Mouse (Mus musculus): ENCODE results near the gene Ric1. TPM values are rescaled to one million over a fixed set of nuclear protein-coding genes. Genes with fewer than 3 reads are reported as not detected.

Gene Ric1
- polyA plus RNA-seq, 1 experiment from 2014 or later, result 28.8 TPM

- TF ChIP-seq CTCF (IDR thresholded peaks at IDR 0.05), result no peak
- DNase-seq (ENCODE audit: low read depth, low spot score), result no peak
- H3K27me3 ChIP-seq, result no peaks in the 10 kb centered on the region
- CTCF ChIA-PET, result interaction anchor here (1.2 kb wide), 1 partner anchor 14 kb away, joined by 3 read pairs; no protein-coding TSS in a partner anchor
- POLR2A ChIA-PET, result interaction anchor here (1.2 to 1.4 kb wide), 2 partner anchors 8 to 12 kb away, joined by 3 to 4 read pairs; no protein-coding TSS in a partner anchor
- in situ Hi-C loops (cut with MboI; ENCODE audit: low pct_unique_long_range_greater_than_20kb), result no loop called here
- ATAC-seq, result no peak
Observed at GRCm38 (mm10) chr19:29485257-29485948, 36.7 kb upstream of the Ric1 start.

DNA sequence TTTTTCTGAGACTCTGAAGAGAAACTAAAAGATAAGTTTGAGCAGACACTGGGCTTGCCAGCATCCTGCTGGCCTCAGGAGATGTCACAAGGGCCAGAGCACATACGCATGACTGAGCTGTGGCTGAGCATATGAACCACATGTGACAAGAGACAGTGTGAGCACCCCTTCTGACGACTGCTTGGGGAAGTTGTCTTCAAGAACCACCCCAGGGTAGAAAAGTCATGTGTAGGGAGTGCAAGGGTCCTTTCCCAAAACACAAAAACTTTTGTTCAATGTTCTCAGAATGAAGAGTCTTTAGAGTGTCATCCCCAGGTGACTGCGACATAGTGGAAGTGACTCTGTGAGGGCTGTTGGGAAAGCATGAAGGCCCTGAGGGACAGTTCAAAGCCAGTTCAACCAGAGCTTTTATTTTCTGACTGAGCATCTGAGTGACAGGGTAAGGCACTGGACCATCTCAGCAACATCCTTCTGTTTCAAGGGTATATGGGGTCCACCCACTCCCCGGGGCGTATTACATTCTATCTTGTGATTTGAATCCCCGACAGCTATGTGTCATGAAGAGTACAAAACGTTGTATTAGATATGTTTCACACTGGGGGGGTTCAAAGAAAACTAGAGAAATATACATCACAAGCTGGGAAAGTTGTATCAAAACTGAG, 35.4 kb upstream of the Ric1 start:
- CTCF ChIA-PET, result interaction anchor here (0.8 to 1.2 kb wide), 4 partner anchors 12 to 42 kb away, joined by 3 to 4 read pairs (median 3); no protein-coding TSS in a partner anchor
- no peaks in the 10 kb centered on the region for H3K27me3 ChIP-seq
- in situ Hi-C loops (cut with MboI; ENCODE audit: low pct_unique_long_range_greater_than_20kb), result no loop called here
- TF ChIP-seq CTCF (IDR thresholded peaks at IDR 0.05), result no peak
- DNase-seq (ENCODE audit: low read depth, low spot score) (no peak), ATAC-seq (no peak)
- POLR2A ChIA-PET, result interaction anchor here (0.5 kb wide), 1 partner anchor 180 kb away, joined by 3 read pairs; no protein-coding TSS in a partner anchor

GRCm38 (mm10) chr19:29487326-29488072, 34.6 kb upstream of the Ric1 start:
- ChIA-PET POLR2A (no interaction called here), CTCF (interaction anchor here (1.0 to 1.9 kb wide), 3 partner anchors 10 to 13 kb away, joined by 3 to 6 read pairs (median 4); no protein-coding TSS in a partner anchor)
- in situ Hi-C loops (cut with MboI; ENCODE audit: low pct_unique_long_range_greater_than_20kb), result no loop called here
- DNase-seq (ENCODE audit: low read depth, low spot score), result no peak
- no peaks in the 10 kb centered on the region for H3K27me3 ChIP-seq
- TF ChIP-seq CTCF (IDR thresholded peaks at IDR 0.05), result no peak
- no peak for ATAC-seq

- in situ Hi-C loops (cut with MboI; ENCODE audit: low pct_unique_long_range_greater_than_20kb), result no loop called here
- TF ChIP-seq CTCF (IDR thresholded peaks at IDR 0.05), result no peak
- ChIA-PET CTCF (interaction anchor here (1.0 to 1.9 kb wide), 2 partner anchors 9 to 13 kb away, joined by 3 to 6 read pairs; no protein-coding TSS in a partner anchor), POLR2A (interaction anchor here (0.7 kb wide), 1 partner anchor 121 kb away, joined by 4 read pairs; no protein-coding TSS in a partner anchor)
- DNase-seq (ENCODE audit: low read depth, low spot score) (no peak), ATAC-seq (no peak)
- no peaks in the 10 kb centered on the region for H3K27me3 ChIP-seq
Observed at GRCm38 (mm10) chr19:29488073-29488390, 34.0 kb upstream of the Ric1 start.

DNA sequence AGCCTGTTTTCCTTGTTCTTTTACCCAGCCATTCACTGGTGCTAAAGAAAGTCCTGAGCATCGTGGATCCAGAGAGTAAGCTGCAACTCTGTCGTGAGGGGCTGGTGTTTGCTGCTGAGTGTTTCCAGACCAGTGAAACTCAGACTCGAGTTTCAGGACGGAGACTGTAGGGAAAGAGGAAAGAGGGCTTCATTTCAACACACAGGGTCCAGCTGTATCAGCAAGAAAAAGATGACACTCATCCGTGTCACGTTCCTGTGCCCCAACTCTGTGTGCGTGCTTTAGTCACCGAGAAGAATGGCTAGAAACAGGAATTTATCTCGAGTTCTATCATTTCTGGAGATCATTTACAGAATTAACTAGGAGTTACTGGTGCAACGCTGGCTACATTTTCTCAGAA, 33.7 kb upstream of the Ric1 start:
- in situ Hi-C loops (cut with MboI; ENCODE audit: low pct_unique_long_range_greater_than_20kb), result no loop called here
- DNase-seq (ENCODE audit: low read depth, low spot score) (no peak), ATAC-seq (no peak)
- H3K27me3 ChIP-seq, result no peaks in the 10 kb centered on the region
- ChIA-PET POLR2A (interaction anchor here (0.7 to 1.5 kb wide), 2 partner anchors 19 to 122 kb away, joined by 4 read pairs; no protein-coding TSS in a partner anchor), CTCF (interaction anchor here (1.1 to 1.9 kb wide), 3 partner anchors 9 to 13 kb away, joined by 3 to 6 read pairs (median 4); no protein-coding TSS in a partner anchor)
- TF ChIP-seq CTCF (IDR thresholded peaks at IDR 0.05), result no peak

GRCm38 (mm10) chr19:29489785-29490284, 32.2 kb upstream of the Ric1 start:
- in situ Hi-C loops (cut with MboI; ENCODE audit: low pct_unique_long_range_greater_than_20kb), result loop anchor here (10.0 kb wide), 1 partner anchor 525 kb away; the partner anchor contains the start of genes 4430402I18Rik and Plpp6
- CTCF ChIA-PET, result interaction anchor here (1.1 to 1.3 kb wide), 2 partner anchors 9 to 11 kb away, joined by 3 to 4 read pairs; no protein-coding TSS in a partner anchor
- DNase-seq (ENCODE audit: low read depth, low spot score), result no peak
- H3K27me3 ChIP-seq, result no peaks in the 10 kb centered on the region
- no peak for ATAC-seq
- POLR2A ChIA-PET, result interaction anchor here (1.5 kb wide), 1 partner anchor 20 kb away, joined by 4 read pairs; no protein-coding TSS in a partner anchor
- no peak for TF ChIP-seq CTCF (IDR thresholded peaks at IDR 0.05)

GRCm38 (mm10) chr19:29491467-29491866, 30.6 kb upstream of the Ric1 start:
- CTCF ChIA-PET, result interaction anchor here (1.2 kb wide), 1 partner anchor 10 kb away, joined by 6 read pairs; no protein-coding TSS in a partner anchor
- TF ChIP-seq CTCF (IDR thresholded peaks at IDR 0.05), result no peak
- no peaks in the 10 kb centered on the region for H3K27me3 ChIP-seq
- DNase-seq (ENCODE audit: low read depth, low spot score), result no peak
- in situ Hi-C loops (cut with MboI; ENCODE audit: low pct_unique_long_range_greater_than_20kb), result loop anchor here (10.0 kb wide), 1 partner anchor 527 kb away; the partner anchor contains the start of genes 4430402I18Rik and Plpp6
- POLR2A ChIA-PET, result no interaction called here
- ATAC-seq, result no peak

DNA sequence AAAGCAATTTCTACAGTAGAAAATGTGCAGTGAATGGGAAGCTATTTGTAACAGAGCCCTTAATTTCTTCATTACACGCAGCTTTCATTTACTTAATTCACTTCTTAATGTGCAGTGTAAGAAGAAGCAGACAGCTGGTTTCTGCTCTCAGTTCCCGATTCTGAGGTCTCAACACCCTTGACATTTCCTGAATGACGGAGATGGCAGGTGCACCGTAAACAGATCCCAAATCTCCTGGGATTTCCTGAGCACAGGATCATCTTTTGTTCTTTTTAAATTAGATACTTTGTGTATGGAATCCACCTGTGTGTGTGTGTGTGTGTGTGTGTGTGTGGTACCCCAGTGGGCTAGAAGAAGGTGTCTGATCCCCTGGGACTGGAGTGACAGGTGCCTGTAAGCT, 27.6 kb upstream of the Ric1 start:
- POLR2A ChIA-PET, result no interaction called here
- in situ Hi-C loops (cut with MboI; ENCODE audit: low pct_unique_long_range_greater_than_20kb), result loop anchor here (10.0 kb wide), 1 partner anchor 530 kb away; the partner anchor contains the start of genes 4430402I18Rik and Plpp6
- no peaks in the 10 kb centered on the region for H3K27me3 ChIP-seq
- no peak for DNase-seq (ENCODE audit: low read depth, low spot score)
- TF ChIP-seq CTCF (IDR thresholded peaks at IDR 0.05), result no peak
- ATAC-seq, result no peak
- CTCF ChIA-PET, result interaction anchor here (1.2 to 1.3 kb wide), 2 partner anchors 132 to 138 kb away, joined by 3 read pairs; no protein-coding TSS in a partner anchor

GRCm38 (mm10) chr19:29496001-29496597, 26.0 kb upstream of the Ric1 start:
- in situ Hi-C loops (cut with MboI; ENCODE audit: low pct_unique_long_range_greater_than_20kb), result loop anchor here (10.0 kb wide), 1 partner anchor 531 kb away; the partner anchor contains the start of genes 4430402I18Rik and Plpp6
- H3K27me3 ChIP-seq, result no peaks in the 10 kb centered on the region
- no peak for ATAC-seq
- DNase-seq (ENCODE audit: low read depth, low spot score), result no peak
- ChIA-PET POLR2A (interaction anchor here (0.6 kb wide), 1 partner anchor 42 kb away, joined by 4 read pairs; no protein-coding TSS in a partner anchor), CTCF (interaction anchor here (1.0 to 1.6 kb wide), 3 partner anchors 17 to 222 kb away, joined by 3 to 4 read pairs (median 3); no protein-coding TSS in a partner anchor)
- TF ChIP-seq CTCF (IDR thresholded peaks at IDR 0.05), result no peak
